Mouse (Mus musculus) adrenal gland, postnatal 10 days (tissue): ENCODE measurements around the gene Fbxl17. TPM values are rescaled to one million over a fixed set of nuclear protein-coding genes. Genes with fewer than 3 reads are reported as not detected.

Experiments used
- DNase-seq: peaks from one replicate; pipeline ENCODE4 v3.0.0; 2021; ENCODE audit warnings: mixed read lengths
- microRNA-seq: library from miRNA; unstranded; fragments of <30 nt; microRNA quantifications from one replicate; pipeline ENCODE4 v1.2.0, GENCODE M21; 2021
- total RNA-seq, 2 experiments: library from RNA; stranded (reverse); gene quantifications; 2 replicates each; pipeline ENCODE4 v1.2.3; 2021

Fbxl17 gene
- total RNA-seq, 2 experiments from 2014 or later, result 25.0 to 32.7 TPM

GRCm38 (mm10) chr17:63043046-63043675 is 456.7 kb downstream of the Fbxl17 start:
- no peak for DNase-seq

GRCm38 (mm10) chr17:63037562-63037961 is 462.3 kb downstream of the Fbxl17 start:
- no peak for DNase-seq

- no peak for DNase-seq
Observed at GRCm38 (mm10) chr17:63033141-63033540, 466.7 kb downstream of the Fbxl17 start.

- no peak for DNase-seq
Observed at GRCm38 (mm10) chr17:63029105-63029504, 470.7 kb downstream of the Fbxl17 start.

- DNase-seq, result no peak
Observed at GRCm38 (mm10) chr17:63025238-63025637, 474.6 kb downstream of the Fbxl17 start.

- no peak for DNase-seq
Observed at GRCm38 (mm10) chr17:63017605-63018167, 482.1 kb downstream of the Fbxl17 start.

- no peak for DNase-seq
Observed at GRCm38 (mm10) chr17:63012571-63012923, 487.3 kb downstream of the Fbxl17 start.

- DNase-seq, result no peak
Observed at GRCm38 (mm10) chr17:63011893-63012570, 487.8 kb downstream of the Fbxl17 start.

- DNase-seq, result no peak
Observed at GRCm38 (mm10) chr17:63010830-63011229, 489.0 kb downstream of the Fbxl17 start.

- no peak for DNase-seq
Observed at GRCm38 (mm10) chr17:63008788-63009187, 491.0 kb downstream of the Fbxl17 start.

- DNase-seq, result peak; percentile 44
Observed at GRCm38 (mm10) chr17:63008277-63008676, 491.5 kb downstream of the Fbxl17 start.

GRCm38 (mm10) chr17:63007876-63008275 is 491.9 kb downstream of the Fbxl17 start:
- DNase-seq, result no peak

Small RNA genes within 50 kb of the gene (microRNA-seq; reads per million reads assigned to microRNA genes)
- gene Gm24813, result not detected
